Mouse (Mus musculus) adrenal gland, adult (tissue): Measurements from ENCODE around the gene Ctu2.

ENCODE experiments used
- DNase-seq, 2 experiments: peaks; one replicate each; pipeline ENCODE4 v3.0.0; 2022 to 2023; ENCODE audit warnings: low spot score in 1 of 2; ENCODE audit not compliant: inconsistent age in 2 of 2

Gene Ctu2

GRCm38 (mm10) chr8:122445203-122445602 is 30.7 kb upstream of the Ctu2 start:
- DNase-seq: no peak

- no peak for DNase-seq
Observed at GRCm38 (mm10) chr8:122451161-122451703, 24.7 kb upstream of the Ctu2 start.

- DNase-seq: no peak
Observed at GRCm38 (mm10) chr8:122452154-122452553, 23.8 kb upstream of the Ctu2 start.

- no peak for DNase-seq
Observed at GRCm38 (mm10) chr8:122454409-122454808, 21.5 kb upstream of the Ctu2 start.

- DNase-seq: no peak
Observed at GRCm38 (mm10) chr8:122457171-122457570, 18.8 kb upstream of the Ctu2 start.

GRCm38 (mm10) chr8:122459218-122459900 is 16.6 kb upstream of the Ctu2 start:
- peak in 1 of 2 experiments; percentile 35 for DNase-seq

- DNase-seq: no peak
Observed at GRCm38 (mm10) chr8:122459990-122460389, 16.0 kb upstream of the Ctu2 start.

GRCm38 (mm10) chr8:122460524-122461472 is 15.1 kb upstream of the Ctu2 start, which contains the start of gene Snai3:
Snai3 (minus strand) TSS chr8:122460733.
- DNase-seq: peak; percentile 66 to 71

GRCm38 (mm10) chr8:122461473-122462148 is 14.3 kb upstream of the Ctu2 start:
- DNase-seq: peak in 1 of 2 experiments; percentile 60

- DNase-seq: no peak
Observed at GRCm38 (mm10) chr8:122462510-122462909, 13.4 kb upstream of the Ctu2 start.

- DNase-seq: peak in 1 of 2 experiments; percentile 56
Observed at GRCm38 (mm10) chr8:122463651-122464640, 12.0 kb upstream of the Ctu2 start.

GRCm38 (mm10) chr8:122464985-122465384 is 11.0 kb upstream of the Ctu2 start:
- peak; percentile 51 to 76 for DNase-seq

- DNase-seq: no peak
Observed at GRCm38 (mm10) chr8:122467816-122468215, 8.1 kb upstream of the Ctu2 start.

GRCm38 (mm10) chr8:122469407-122469806 is 6.5 kb upstream of the Ctu2 start:
- DNase-seq: peak in 1 of 2 experiments; percentile 58

- no peak for DNase-seq
Observed at GRCm38 (mm10) chr8:122469965-122470364, 6.0 kb upstream of the Ctu2 start.

- DNase-seq: no peak
Observed at GRCm38 (mm10) chr8:122470691-122471090, 5.3 kb upstream of the Ctu2 start.

- peak in 1 of 2 experiments; percentile 46 for DNase-seq
Observed at GRCm38 (mm10) chr8:122473911-122474421, 2.0 kb upstream of the Ctu2 start.

- DNase-seq: peak; percentile 75 to 93
Observed at GRCm38 (mm10) chr8:122474951-122475560, 887 bp upstream of the Ctu2 start.

- no peak for DNase-seq
Observed at GRCm38 (mm10) chr8:122482448-122482847, 6.5 kb downstream of the Ctu2 start.
